Mouse (Mus musculus) embryonic fibroblast, embryonic 13.5 days (primary cell): Measurements from ENCODE around the gene Sirpa. TPM values are rescaled to one million over a fixed set of nuclear protein-coding genes. Genes with fewer than 3 reads are reported as not detected.

Experiments
- H3K27ac ChIP-seq: 2 replicates; pipeline ENCODE4 v1.5.1; 2012; ENCODE audit warnings: low read length, control low read depth, inconsistent platforms; ENCODE audit not compliant: insufficient read depth
- H3K4me1 ChIP-seq: 2 replicates; pipeline ENCODE4 v1.6.1; 2011; ENCODE audit warnings: low read length; ENCODE audit not compliant: control insufficient read depth, insufficient read depth
- H3K4me3 ChIP-seq: 2 replicates; pipeline ENCODE4 v1.5.1; 2011; ENCODE audit warnings: mild to moderate bottlenecking, control low read depth, low read length; ENCODE audit not compliant: insufficient read depth
- CTCF ChIP-seq: IDR thresholded peaks from 2 replicates; pipeline ENCODE4 v1.5.1; 2011; ENCODE audit warnings: mild to moderate bottlenecking, control low read depth, low read length, moderate library complexity, borderline replicate concordance; ENCODE audit not compliant: insufficient read depth
- POLR2A ChIP-seq: IDR thresholded peaks from 2 replicates; pipeline ENCODE4 v1.6.1; 2011; ENCODE audit warnings: low read depth, mild to moderate bottlenecking, control low read depth, low read length, moderate library complexity
- polyA plus RNA-seq: library from polyadenylated mRNA; stranded (reverse); fragments of >200 nt; gene quantifications from 2 replicates; pipeline ENCODE4 v1.2.4, GENCODE M21; 2011; ENCODE audit warnings: low read depth; ENCODE audit not compliant: missing spikeins, insufficient read length

Gene Sirpa
- polyA plus RNA-seq, 1 experiment, result 26.0 TPM

DNA sequence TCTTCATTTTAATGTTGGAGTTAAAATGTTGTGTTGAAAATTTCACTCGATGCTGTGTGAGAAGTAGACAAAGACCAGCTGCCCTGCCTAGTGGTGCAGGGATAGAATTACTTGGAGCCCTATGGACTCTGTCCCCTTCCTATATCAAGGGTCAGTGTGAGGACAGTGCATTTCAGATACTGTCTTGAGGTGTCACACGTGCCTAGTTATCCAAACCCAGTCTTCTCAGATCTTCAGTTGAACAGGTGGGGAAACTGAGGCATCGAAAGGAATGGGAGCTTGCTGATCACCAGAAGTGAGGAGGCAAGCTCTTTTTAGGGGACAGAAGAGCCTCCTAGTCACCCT, 33.8 kb upstream of the Sirpa start:
- H3K27ac ChIP-seq, result no peak overlapping the region
- no peak overlapping the region for H3K4me3 ChIP-seq
- TF ChIP-seq POLR2A, result no peak
- no peak for TF ChIP-seq CTCF
- no peaks in the 10 kb centered on the region; the same call in 1 of the 2 replicates for H3K4me1 ChIP-seq

DNA sequence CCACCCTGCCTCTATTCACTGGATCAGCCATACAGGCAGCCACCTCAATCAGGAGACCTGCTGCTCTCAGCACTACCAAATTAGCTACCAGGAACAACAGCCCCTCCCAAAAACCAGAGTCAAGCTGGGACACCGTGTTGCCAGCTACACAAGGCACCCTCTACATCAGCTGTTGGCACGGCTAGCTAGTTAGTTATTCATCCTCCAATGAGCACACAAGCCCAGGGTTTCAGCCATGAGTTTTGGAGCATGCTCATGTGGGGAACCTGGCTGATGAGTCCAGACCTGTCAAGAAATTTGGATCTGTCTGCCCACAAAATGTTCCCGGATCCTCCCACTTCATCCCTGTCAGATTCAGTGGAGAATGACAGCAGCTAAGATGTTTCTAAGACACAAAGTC, 30.8 kb upstream of the Sirpa start:
- Histone ChIP-seq H3K4me1 (no peaks in the 10 kb centered on the region), H3K4me3 (no peak overlapping the region)
- TF ChIP-seq CTCF (no peak), POLR2A (no peak)

DNA sequence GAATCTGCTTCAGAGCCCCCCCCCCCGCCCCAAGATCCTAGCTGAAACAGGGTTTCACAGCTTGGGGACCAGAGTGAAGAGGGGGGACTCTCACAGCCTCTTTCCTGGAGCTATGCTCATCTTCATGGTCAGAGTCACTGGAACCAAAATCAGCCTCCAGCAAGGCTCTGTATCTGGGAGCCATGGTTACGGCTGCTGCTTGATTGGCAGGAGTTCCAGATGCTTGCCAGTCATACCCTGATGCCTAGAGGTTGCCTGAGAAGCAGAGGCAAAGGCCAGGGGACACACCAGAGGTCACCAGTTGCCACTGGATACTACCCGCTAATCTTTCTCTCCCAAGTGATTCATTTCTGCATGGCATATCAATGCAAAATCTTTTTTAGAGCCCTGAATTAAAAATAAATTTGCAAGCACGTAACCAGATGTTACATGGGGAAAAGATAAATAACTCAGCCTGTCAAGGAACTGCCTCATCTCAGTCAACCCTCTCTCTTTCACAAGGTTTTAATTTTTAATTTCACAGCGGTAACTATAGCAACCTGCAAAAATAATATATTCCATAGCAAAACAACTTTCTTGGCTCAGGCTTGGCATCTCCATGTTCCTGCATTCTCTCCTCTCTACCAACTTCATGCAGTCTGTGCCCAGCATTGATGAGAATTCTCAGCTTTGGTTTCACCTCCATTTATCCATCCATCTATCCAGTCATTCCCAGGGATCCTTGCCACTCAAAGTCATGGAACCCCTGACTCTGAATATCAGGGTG, 28.5 kb upstream of the Sirpa start:
- Histone ChIP-seq H3K4me1 (no peaks in the 10 kb centered on the region), H3K27ac (no peak overlapping the region), H3K4me3 (no peak overlapping the region)
- TF ChIP-seq CTCF (no peak), POLR2A (no peak)

More for the DNA sequence above, 30.8 kb upstream of the Sirpa start:
- no peak overlapping the region for H3K27ac ChIP-seq

DNA sequence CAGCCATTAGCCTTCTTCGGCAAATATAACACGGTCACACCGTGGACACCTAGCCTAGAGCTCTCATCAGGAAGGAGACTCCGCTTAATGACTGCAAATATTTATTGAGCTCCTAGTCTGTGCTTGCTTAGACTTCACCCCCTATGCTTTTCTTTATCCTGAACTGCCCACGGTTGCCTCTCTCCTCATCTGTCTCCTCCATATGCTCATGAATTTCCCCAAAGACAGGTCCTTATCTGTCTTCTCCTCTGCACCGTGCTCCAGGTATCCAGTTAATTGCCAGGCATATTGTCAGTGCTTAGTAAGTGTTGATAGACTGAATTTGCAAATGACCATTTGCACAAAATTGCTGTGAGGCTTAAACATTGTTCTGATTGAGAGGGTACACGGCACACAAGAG, 23.5 kb upstream of the Sirpa start:
- H3K27ac ChIP-seq, result no peak overlapping the region
- TF ChIP-seq CTCF, result no peak
- TF ChIP-seq POLR2A, result no peak
- H3K4me3 ChIP-seq, result no peak overlapping the region
- H3K4me1 ChIP-seq, result no peaks in the 10 kb centered on the region

DNA sequence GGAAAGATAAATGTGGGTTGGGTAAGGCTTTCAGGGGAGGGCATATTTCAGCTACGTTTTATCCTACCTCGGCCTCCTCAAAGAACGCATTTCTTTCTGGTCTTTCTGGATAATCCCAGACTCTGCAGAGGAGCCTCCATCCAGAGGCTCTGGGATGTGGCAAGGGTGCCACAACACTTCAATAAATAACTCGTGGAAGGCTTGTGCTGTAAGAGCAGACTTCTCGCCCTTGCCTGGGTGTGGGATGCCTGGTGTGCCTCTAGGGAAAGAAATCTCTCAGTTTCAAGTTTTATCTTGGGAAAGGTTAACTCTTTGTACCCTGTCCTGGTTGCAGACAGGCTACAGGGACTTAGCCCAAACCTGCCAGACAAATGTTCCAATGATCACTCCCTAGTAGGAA, 23.1 kb upstream of the Sirpa start:
- Histone ChIP-seq H3K4me1 (no peaks in the 10 kb centered on the region), H3K4me3 (no peak overlapping the region), H3K27ac (no peak overlapping the region)
- TF ChIP-seq CTCF (no peak), POLR2A (no peak)

DNA sequence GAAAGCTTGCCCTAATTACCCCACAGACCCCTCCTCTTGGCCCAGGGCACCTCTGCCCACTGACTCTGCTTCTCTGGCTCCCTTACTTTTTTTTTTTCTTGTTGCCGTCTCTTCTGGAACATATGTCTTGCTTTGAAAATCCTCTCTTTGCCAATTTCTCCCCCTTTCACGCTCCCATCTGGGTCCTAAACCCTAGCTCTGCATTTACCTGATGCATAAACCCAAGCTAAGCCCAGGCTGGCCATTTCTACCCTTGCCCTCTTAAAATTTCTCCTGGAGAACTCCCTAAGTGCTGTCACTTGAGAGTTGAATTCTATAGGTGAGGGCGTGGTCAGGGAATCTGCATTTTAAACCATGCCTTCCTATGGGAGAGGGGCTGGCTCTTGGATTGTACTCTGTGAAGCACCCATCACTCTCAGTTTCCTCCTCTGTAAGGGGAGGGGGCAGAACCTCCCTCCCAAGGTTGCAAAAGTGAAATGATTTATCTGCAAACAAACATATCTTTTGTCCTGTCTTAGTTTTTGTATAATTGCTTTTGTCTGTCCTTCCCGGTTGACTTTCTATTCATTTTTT, 18.8 kb upstream of the Sirpa start:
- H3K27ac ChIP-seq, result no peak overlapping the region
- no peak overlapping the region for H3K4me3 ChIP-seq

DNA sequence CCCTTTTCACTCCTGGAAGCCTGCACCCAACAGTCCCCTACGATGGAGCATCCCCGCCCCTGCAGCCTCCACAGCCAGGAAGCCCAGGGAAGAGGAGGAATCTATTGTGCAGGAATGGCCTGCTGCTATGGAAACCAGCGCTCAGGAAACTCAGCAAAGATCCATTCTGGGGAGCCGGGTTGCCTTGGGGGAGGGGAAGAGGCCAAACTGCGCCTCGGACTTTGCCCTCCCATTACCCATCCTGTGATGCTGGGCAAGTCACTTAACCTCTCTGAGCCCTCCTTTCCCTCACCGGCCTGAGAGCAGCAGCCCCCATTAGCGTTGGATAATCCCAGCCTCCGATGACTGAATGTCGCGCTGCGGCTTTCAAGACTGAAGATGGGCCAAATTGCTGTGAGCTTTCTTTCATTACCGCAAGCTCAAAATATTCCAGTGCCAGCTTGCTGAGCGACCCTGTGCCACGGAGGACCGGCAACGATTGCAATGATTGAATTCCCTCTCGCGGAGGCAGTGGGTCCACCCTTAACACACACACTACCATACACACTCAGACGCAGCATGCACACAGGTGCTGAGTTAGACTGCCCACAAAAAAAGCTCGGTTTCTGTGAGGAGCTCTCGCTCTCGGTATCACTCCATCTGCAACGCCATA, 18.1 kb upstream of the Sirpa start:
- Histone ChIP-seq H3K4me3 (no peak overlapping the region), H3K27ac (no peak overlapping the region)
- TF ChIP-seq POLR2A (no peak), CTCF (no peak)

More for the DNA sequence above, 18.8 kb upstream of the Sirpa start:
- H3K4me1 ChIP-seq, result no peaks in the 10 kb centered on the region
- TF ChIP-seq POLR2A (no peak), CTCF (no peak)

DNA sequence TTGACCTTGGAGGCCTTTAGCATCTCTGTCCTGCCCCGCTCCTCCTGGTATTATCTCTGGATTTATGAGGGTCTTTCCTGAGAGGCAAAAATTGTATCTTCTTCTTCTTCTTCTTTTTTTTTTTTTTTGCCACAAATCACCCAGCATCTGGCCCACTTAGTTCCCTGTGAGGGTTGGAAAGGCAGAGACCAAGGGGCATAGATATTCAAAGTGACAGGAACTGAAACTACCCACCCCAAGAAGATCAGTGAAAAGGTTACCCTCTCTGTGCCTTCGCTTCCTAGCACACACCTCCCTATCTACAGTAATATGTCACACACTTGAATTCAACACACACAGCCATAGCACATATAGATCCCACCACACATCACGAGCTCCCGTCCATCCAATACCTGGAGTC, 17.5 kb upstream of the Sirpa start:
- Histone ChIP-seq H3K4me3 (no peak overlapping the region), H3K27ac (no peak overlapping the region), H3K4me1 (no peaks in the 10 kb centered on the region)
- TF ChIP-seq CTCF (no peak), POLR2A (no peak)

More for the DNA sequence above, 18.1 kb upstream of the Sirpa start:
- H3K4me1 ChIP-seq, result no peaks in the 10 kb centered on the region

DNA sequence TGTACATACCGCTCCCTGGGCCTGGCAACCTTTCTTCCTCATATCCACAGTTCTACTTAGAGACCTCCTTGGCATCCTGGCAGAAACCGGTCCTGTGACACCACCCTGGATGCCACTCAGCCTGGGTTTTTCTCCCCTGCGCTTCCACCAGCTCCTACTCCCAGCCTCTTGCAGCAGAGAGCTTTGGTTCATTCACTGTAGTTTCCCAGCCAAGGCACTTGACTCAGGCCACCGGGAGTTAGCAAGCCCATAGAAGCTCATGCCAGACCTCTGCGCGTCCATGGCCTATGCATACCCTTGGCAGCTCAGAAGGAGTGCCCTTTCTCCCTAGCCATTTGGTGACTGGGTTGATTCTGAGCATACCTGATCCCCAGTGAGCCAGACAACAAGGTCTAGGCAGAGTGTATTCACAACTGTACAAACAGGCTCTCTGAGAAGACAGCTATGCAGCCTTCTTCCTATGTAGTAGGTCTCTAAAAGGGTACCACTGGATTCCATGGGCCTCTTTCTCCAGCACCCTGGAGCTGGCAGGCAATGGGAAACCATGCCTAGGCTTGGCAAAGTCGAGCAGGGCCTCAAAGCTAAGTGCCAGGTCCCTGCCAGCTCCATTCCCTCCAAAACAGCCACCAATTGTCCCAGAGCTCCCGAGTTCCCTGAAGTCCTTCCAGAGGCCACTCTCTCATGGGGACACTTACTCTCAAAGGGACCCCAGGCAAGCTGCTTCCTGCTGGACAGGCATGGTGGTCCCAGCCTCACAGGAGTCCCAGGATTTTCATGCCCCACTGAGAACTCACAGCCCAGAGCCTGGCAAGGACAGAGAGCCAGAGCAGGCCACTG, 15.8 kb upstream of the Sirpa start:
- no peaks in the 10 kb centered on the region for H3K4me1 ChIP-seq
- no peak overlapping the region for H3K27ac ChIP-seq
- TF ChIP-seq POLR2A (no peak), CTCF (no peak)
- no peak overlapping the region for H3K4me3 ChIP-seq
